Mouse (Mus musculus): ENCODE measurements around the gene Rap1b.
"Not testable (repeated sequence)": the region's sequence is repeated elsewhere in the genome, so short reads cannot be mapped to it uniquely, and the experiment has no call there.

Rap1b gene

DNA sequence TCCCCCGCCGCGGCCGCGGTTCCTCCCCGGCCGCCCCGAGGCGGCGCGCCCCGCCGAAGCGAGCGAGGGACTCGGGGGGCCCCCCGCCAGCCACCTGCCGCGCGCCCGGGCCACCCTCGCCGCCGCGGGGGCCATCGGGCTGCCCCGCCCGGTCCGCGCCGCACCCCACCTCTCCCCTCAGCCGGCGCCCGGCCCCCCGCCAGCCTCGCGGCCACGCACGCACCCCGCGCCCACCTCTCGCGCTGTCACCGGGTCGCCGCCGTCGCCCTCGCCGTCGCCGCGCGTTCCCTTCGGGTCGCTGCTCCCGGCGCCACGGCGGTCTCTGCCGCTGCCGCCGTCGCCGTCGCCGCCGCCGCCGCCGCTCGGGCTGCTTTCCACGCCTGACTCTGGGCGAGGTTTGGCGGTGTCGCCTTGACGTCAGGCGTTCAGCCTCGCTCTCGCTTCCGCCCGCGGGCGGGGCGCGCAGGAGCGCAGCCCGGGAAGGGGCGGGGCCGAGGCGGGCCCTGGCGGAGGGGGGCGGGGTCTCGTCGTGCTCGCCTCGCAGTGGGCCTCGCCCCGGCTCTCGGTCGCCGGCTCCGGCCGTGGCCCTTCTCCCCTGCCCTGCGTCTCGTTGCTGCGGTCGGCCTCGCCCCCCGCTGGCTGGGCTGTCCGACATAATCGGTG is at the start of gene Rap1b:
Gene Rap1b, minus strand, starts transcription at position 439 of the 663 bp plus-strand sequence.
- DNase-seq (ENCODE audit: low spot score): peak; percentile 88

DNA sequence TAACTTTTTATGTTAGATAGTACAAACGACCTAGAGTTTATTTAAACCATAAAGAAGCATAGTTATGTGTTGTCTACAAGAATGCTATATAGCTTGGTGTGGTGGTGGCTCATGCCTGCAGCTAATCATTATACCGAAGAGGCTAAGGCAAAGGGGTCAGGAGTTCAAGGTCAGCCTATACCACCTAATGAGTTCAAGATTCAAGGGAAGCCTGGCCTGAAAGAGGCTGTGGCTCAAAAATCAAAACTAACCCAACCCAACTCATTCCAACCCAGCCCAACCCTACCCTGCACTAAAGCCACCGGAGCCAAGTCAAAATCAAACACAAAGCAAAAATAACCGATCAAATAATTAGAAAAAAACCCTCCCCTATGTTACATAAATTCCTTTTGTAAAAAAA is 49.4 kb upstream of the Rap1b start:
- DNase-seq (ENCODE audit: low spot score): no peak

DNA sequence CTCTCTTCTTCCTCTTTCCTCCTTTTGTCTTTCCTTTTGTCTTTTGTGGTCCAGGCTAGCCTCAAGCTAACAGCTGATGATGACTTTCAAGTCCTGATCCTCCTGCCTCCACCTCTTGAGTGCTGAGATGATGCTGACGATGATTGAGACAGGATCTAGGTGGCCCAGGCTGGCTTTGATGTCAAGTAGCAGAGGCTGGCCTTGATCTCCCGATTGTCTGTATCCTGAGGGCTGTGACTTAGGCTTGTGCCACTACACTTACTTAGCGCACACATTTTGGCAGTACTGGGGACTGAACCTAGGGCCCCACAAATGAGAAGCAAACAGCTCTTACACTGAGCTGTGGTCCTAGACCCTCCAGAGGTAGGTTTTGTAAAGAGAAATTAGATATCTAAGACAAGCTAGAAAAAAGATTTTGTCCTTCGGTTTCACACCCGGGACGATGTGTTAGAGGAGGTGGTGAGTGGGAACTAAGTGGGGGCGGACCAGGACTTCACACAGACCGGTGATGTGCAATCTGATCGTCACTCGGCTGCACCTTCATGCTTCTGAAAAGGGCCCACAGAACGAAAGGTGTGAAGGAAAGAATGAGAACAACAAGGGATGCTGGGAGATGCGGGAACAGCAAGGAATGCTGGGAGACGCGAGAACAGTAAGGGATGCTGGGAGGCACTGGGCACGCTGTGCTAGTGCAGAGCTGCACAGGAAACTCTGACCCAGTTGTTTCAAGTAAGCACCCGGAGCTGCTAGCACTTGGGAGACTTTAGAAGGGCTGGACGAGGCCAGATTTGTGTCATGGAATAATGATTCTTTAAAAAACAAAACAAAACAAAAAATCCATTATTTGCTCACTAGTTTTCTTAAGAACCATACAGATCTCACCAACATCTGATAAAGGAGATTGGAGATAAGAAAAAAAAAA is 48.5 kb upstream of the Rap1b start:
- DNase-seq (ENCODE audit: low spot score): no peak

DNA sequence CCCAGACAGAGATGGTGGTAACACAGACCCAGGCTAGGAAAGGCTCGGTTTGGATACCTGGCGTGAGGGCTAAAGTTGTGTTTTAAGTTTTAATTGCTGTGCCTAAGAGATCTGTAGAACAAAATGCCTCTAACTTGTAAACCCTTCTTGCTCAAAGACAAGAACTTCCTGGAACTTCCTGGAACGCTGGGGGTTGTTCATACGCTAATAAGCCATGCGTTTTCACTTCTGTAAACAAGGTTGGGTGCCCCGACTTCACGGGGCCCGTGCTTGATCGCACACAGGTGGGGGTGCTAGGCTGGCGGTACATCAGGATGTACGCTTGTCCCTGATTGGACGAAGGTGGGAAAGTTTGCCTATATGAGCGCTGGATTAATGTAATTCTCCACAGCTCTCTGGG is 47.3 kb upstream of the Rap1b start:
- DNase-seq (ENCODE audit: low spot score): not testable (repeated sequence)

DNA sequence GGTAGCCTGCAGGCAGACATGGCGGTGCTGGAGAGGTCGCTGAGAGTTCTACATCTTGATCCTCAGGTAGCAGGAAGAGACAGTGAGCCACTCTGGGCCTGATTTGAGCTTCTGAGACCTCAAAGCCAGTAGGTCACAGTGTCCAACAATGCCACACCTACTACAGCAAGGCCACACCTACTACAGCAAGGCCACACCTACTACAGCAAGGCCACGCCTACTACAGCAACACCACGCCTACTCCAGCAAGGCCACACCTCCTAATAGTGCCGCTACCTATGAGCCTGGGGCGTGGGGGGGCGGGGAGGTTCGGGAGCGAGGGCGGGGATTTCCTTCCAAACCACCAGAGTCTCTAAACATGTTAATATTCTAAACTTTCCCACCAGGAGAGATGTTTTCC is 45.5 kb upstream of the Rap1b start:
- no peak for DNase-seq (ENCODE audit: low spot score)

DNA sequence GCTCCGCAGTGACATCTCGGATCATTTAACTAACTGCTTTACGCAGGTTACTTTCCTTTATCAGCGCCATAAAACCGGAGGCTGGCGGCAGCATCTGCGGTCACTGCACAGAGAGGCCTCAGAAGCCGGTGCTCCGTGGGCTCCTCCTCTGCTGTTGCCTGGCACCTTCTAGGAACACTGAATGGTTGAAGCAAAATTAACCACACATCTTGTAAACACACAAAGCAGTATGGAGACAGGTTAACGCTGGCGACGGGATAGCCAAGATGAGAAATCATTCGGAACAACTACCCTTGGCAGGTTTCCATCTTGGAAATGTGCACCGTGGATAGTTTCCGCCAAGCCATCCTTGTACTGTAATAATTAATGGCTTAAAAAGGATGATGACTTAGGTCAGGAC is 43.0 kb upstream of the Rap1b start:
- no peak for DNase-seq (ENCODE audit: low spot score)

DNA sequence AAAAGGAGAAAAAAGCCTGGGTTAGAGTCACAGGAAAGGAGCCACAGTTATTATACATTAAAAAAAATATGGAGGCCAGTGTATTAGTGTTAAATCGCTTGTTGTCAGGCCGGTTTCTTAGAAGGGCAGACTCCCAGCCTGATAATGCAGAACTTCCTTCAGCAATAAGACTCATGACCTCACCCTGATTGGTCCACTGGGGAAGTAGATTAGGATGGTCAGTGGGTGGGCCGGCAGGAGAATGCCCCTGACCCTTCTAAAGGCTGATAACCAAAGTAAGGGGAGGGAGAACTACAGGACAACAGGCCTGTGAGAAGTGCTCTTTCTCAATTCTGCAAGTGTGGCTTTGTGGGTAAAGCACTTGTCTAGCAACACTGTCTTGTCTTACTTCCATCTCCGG is 39.5 kb upstream of the Rap1b start:
- DNase-seq (ENCODE audit: low spot score): no peak

DNA sequence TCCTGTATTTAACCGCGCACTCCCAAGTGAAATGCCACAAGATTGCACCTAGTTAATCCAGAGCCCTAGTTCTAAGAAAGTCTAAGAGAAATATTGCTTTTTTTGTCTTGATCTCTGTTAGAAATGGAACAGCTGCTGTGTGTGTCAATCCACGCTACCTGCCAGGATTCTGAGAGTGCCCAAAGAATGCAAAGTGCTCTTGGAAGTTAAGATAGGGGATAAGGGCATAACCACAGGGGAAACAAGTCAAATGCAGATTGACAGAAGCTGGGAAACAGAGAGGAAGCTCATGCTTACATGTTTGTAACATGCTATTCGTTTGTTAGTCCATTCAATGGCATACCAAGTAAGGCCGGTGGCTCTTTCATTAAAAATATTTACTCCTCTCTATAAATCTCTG is 38.9 kb upstream of the Rap1b start:
- DNase-seq (ENCODE audit: low spot score): no peak

DNA sequence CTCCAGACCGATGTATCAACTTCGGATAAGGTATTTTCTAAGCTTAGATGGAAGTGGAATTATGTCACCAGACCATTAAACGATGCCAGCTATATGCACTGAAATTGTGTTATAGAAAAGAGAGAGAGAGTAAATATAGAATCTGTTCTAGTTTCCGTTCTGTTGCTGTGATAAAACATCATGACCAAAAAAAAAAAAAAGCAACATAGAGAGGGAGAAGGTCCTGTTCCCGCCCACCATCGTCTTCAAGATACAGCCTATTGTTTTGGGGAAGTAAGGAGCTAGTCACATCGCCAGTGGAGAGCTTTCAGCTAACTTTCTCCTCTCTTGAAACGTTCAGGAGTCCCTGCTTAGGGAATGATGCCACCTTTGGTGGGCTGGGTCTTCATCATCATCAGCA is 37.6 kb upstream of the Rap1b start:
- DNase-seq (ENCODE audit: low spot score): no peak

DNA sequence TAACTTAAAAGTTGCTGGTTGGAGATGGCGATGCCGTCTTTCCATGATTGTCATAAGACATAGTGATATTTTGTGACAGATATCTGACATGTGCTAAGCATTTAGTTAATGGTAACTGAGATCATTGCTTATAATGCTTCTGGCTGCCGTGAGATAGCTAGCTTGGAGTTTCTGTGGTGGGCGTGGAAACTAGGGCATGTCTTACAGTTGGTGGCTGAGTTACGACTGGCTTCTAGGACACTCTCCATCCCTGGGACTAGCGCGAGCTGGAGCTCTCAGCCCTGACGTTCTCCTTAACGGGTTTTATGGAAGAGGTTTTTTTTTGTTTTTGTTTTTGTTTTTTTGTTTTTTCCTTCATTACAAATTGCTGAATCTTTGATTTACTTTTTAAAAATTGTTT is 32.8 kb upstream of the Rap1b start:
- no peak for DNase-seq (ENCODE audit: low spot score)

DNA sequence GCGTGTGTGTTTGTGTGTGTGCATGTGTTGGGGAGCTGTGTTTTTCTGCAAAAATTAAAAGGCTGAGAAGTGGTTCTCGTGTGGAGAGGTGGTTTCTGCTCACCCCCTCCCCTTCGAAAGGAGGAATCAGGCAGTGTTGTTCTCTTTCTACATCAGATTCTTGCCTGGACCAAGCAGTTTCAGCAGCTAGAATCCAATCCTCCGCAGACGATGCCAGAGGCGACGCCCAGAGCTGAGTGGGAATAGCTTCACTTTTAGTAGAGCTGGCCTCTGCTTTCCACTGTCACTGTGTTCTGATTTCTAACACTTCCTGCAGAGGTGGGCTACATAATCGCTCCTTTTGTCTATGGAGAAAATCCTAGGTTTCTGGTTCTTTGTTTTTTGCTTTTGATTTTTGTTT is 31.0 kb upstream of the Rap1b start:
- no peak for DNase-seq (ENCODE audit: low spot score)

DNA sequence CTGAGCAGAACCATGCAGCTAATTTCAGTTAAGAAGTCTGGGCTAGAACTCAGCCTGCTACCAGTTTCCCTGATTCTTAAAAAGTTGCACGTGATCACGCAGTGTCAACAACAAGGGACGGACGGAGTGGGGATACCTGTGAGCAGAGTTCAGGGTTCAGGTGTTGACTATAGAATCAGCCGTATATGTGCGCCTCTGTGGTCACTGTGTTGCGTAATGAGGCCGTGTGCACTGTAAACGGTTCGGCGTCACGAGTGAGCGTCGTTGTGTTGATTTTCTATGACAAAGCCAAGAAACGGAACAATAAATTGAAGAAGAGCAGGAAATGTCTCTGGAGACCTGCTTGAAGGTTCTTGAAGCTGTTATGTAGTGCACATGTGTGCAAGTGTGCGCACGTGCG is 30.6 kb upstream of the Rap1b start:
- DNase-seq (ENCODE audit: low spot score): no peak

DNA sequence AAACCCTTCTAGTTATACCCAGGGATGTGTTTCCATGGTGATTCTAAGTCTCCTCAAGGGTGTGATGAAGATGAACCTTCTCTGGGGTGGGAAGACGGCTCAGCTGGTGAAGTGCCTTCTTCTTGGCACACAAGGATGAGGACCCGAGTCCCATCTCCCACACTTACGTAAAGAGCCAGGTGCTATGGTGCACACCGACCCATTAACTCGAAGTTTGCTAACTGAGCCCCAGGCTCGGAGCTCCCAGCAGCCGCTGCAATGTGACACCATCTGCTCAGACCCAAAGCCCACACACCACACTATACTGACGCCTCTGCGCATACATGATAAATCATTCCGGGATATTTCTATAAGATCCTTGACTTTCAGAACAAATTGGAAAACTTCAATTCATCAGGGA is 29.1 kb upstream of the Rap1b start:
- DNase-seq (ENCODE audit: low spot score): peak; percentile 43

DNA sequence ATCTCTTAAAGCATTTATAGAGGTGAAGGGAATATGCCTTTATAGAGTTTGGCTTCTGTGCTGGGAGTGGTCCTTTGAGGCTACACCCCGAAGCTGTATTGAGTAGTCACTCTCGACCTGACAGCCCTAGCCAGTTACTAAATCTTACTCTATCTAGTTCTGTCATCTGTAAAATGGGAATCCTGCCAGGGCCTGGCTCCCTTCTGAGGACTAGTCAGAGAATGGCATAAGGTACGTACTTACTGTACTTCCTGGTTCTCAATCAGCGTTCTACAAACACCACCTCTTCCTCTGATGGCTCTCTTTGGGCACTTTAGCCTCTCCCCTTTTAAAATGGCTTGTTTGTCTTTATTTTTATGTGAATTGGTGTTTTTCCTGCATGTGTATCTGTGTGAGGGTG is 28.1 kb upstream of the Rap1b start:
- no peak for DNase-seq (ENCODE audit: low spot score)

DNA sequence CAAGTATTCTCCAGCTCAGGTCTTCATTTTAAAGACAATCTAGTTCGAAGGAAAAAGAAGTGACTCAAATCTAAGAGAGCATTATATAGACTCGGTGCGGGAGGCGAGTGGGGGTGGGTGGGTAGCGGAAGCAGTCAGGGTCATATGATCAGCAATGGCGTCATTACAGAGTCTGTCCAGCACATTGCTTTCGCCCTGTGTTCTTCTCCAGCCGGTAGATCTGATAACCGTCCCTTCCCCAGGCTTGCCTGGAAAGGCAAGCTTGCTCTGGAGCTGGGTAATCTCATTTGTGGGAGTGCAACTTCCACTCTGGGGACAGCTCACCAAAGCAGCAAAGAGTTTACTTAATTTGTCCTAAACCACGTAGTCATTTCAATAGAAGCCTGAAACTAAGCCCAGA is 26.6 kb upstream of the Rap1b start:
- no peak for DNase-seq (ENCODE audit: low spot score)

DNA sequence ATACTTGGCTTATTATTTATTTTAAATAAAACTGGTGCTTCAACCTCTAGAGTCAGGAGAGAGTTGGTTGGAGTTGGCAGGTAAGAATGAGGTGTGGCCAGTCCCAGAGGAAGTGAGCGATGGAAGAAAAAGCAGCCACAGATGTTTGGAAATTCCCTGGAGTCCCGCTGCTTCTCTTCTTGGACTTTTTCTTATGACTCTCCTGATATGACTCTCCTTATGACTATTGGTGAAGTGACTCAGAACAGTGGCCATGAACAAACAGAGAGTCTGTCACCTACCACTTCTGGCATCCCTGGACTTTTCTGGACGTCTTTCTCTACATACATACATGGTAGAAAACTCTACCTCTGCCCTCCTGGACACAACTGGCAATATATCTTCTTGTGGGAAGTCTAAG is 21.5 kb upstream of the Rap1b start:
- no peak for DNase-seq (ENCODE audit: low spot score)

DNA sequence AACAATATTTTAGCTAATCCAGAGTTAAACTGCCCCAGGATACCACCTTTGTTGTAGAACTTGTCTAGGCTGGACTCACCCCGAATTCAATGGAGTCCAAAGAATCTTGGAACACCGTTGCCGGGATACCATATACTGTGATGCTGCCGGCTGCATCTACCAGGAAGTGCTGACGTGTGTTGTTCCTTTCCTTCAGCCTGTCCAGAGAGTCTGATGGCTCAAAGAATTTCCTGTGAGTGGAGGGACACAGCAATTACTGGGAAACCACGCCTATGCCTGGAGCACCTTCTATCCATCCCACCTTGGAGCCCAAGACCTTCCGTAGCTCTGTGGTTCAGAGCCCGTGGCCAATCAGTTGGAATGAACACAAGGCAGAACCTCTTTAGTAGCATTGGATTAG is 20.8 kb upstream of the Rap1b start:
- no peak for DNase-seq (ENCODE audit: low spot score)

DNA sequence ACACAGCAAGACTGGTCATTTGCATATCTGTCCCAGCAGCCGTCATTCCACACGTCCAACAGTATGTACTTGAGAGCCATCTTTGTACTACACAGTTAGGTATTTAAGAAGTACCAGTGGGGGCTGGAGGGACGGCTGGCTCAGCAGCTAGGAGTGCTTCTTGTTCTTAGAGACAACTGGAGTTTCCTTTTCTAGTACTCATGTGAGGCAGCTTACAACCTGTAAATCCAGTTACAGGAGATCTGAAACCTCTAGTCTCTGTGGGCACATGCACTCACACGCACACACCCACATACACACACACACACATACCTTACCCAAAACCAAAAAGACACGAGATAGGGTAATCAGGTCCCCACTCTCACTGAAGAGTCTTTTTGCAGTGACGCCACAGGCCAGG is 18.9 kb upstream of the Rap1b start:
- no peak for DNase-seq (ENCODE audit: low spot score)

DNA sequence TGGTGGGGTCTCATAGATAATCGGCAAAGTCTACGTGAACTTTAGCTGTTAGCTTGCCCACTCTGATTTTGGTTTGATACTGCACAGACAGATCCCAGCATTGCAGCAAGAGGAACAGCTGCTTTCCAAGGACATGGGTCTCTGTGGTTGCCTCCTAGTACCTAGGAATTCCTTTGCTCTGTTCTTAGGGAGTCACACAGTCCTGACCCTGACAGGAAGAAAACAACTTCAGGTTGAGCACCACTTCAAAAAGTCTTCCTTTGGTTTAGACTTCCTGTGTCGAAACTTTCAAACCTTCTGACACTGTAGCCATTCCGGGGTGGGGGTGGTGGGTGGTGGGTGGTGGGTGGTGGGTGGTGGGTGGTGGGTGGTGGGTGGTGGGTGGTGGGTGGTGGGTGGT is 18.4 kb upstream of the Rap1b start:
- no peak for DNase-seq (ENCODE audit: low spot score)

DNA sequence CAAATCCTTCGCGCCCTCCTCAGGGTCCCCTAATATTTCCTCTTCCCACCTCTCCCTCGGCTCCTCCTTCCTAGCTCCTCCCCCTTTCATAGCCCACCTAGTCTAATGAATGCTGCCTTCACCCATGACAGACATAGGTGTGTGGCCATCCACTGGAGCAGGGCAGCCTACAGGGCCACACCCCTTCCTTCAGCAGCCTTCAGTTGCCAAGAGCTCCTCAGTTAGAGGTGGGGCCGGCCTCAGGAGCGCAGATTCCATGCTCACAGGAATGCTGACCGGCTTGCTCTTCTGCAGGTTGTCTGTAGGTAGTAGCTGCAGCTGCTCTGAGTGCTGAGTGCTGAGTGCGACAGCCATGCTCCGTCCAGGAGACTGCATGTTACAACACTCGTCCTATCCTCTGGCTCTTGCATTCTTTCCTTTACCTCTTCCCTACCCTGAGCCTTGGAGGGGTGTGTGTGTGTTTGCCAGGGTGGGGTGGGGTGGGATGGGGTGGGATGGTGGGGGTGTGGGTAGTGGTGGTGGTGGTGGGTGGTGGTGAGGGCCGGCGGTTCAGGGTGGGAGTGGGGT is 16.3 kb upstream of the Rap1b start:
- no peak for DNase-seq (ENCODE audit: low spot score)

DNA sequence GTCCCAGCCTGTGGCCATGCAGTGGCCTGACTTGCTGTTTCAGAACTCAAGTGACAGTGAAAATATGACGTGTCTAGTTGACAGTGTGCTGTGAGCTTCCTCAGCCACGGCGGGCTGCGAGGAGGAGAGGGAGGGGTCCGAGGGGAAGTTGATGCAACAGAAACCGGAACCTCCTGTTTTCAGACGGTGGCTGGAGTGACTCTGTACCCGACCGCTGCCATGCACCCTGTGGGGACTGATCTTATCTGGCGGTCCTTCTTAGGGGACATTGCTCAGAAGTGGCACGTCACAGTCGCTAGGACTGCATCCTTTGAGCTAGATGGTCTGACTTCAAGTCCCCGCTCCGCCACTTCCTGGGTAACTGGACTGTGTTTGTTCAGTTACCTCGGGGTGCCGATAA is 15.1 kb upstream of the Rap1b start:
- DNase-seq (ENCODE audit: low spot score): no peak

DNA sequence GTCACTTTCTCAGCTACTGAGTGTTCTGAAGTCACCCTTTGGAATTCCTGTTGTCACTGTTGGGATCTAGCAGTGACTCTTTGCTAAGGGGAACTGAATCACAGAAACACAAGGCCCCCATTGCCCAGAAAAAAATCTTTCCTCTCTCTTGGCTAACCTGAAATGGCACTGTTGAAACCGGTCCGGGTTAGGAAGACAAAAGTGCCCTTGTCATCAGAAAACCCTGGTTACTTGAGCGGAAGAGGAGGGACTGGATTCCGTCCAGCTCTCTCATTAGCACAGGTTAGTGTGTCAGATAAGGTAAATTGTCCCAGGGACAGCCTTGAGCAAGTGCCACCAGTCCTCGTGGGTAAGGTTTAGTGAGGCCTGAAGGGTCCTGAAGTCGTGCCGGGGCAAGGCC is 14.5 kb upstream of the Rap1b start:
- DNase-seq (ENCODE audit: low spot score): no peak

DNA sequence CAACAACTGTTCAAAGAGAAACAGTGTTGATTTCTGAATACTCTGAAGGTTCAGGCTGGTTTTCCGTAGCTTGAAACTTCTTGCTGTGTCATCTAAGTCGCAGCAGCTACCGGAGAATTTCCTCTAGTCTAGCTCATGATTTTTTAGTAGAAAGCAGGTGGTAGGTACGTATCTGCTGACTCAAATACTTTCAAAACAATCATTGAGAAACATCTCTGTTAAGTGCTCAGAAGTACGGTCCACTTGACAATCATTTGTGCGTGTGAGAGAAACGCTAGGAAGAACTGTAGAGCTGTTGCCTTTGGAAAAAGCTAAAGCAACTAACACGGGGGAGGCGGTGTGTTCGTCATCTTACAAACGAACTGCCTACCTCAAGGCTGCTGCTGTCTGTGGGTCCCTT is 14.0 kb upstream of the Rap1b start:
- DNase-seq (ENCODE audit: low spot score): no peak

All from left cerebral cortex, adult 11 months (tissue).